Mouse (Mus musculus): ENCODE measurements around the gene Ndufa11. TPM values are rescaled to one million over a fixed set of nuclear protein-coding genes. Genes with fewer than 3 reads are reported as not detected.

Ndufa11 gene
- total RNA-seq, 2 experiments from 2014 or later = 202 to 208 TPM

DNA sequence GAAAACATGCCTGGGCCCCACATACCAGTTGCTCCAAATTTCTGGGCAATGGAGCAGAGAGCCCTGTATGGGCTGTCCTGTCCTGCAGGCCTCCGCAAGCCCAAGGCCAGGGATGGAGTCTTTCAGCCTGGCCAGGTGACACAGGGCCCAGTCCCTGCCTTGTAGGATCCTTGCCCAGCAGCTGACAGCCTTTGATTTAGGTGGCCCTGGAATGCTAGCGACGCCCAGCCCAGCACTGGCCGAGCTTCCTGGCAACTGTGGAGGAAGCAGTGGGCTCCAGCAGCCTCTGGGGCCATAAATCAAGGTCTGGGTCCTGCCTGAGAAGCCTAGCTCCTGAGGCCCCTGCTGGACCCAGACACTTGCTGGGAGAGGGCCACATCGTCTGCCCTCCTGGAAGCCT, 4.9 kb downstream of the Ndufa11 start:
- TF ChIP-seq CTCF (IDR thresholded peaks at IDR 0.05) = no peak
- H3K27ac ChIP-seq = no peak overlapping the region
- intact Hi-C loops (cut with DNase I) = no loop called here
- H3K4me3 ChIP-seq = no peak overlapping the region
- DNase-seq (ENCODE audit: extremely low spot score in 1 of 2, low spot score in 2 of 2) = no peak

DNA sequence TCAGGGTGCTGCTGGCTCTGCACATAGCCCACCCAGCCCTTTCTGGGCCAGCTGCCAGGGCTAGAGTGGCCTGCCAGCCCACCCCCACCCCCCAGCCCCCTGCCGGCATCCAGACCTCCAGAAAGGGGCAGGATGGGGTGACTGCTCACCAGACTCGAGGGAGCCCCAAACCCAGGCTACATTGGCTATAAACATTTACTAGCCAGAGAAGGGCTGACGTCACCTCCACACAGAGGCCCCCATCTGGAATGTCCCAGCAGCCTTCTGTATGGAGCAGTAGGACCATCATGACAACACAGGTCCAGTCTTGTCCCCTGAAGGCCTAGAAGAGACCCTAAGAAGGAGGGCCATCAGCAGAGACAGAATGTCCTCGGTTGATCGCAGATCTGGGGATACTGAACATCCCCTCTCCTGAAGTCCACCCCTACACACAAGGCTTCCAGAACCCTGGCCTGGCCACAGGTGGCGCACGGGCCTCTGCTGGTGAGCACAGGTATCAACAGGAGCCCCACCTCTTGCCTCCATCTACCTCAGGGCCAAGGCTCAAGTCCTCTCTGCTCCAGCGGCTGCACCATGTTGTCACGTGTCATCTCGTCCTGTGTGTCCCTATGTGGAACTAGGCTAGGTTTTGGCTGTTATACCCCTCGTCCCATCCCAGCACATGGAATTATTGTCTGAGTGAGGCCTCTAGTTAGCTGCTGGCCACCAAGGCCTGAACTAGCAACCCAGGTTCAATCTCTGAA, 6.0 kb downstream of the Ndufa11 start:
- no peak; the same call in 1 of the 2 replicates for TF ChIP-seq CTCF (IDR thresholded peaks at IDR 0.05)
- no peak for DNase-seq (ENCODE audit: extremely low spot score in 1 of 2, low spot score in 2 of 2)
- no peak overlapping the region for H3K27ac ChIP-seq
- H3K4me3 ChIP-seq = no peak overlapping the region
- intact Hi-C loops (cut with DNase I) = no loop called here

DNA sequence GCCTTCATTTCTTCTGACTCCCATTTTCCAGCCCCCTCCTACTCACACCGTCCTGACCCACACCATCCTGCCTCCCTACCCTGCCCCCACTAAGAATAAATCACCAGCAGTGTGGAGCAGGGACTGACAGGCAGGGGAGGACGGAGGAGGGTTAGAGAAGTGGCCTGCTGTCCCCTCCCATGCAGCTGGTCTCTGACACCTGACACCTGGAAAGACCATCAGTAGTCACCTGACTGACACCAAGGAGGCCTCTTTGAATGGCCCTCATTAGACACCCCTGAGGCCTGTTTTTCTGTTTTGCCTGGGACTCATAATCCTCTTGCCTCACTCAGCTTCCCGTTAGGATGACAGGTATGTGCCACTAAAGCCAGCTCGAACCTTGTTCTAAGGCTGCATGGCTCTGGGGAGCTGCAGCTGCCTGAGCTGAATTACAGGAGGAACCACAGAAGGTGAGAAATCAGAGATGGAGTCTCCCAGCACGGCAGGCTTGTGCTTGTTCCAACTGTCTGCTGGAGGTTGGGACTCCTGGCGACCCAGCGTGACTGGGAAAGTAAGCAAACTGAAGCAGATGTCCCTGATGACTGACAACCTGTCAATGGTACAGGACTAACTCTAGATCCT, 9.6 kb downstream of the Ndufa11 start:
- H3K27ac ChIP-seq = no peak overlapping the region
- no peak overlapping the region for H3K4me3 ChIP-seq
- no peak for DNase-seq (ENCODE audit: extremely low spot score in 1 of 2, low spot score in 2 of 2)
- intact Hi-C loops (cut with DNase I) = no loop called here
- no peak for TF ChIP-seq CTCF (IDR thresholded peaks at IDR 0.05)

DNA sequence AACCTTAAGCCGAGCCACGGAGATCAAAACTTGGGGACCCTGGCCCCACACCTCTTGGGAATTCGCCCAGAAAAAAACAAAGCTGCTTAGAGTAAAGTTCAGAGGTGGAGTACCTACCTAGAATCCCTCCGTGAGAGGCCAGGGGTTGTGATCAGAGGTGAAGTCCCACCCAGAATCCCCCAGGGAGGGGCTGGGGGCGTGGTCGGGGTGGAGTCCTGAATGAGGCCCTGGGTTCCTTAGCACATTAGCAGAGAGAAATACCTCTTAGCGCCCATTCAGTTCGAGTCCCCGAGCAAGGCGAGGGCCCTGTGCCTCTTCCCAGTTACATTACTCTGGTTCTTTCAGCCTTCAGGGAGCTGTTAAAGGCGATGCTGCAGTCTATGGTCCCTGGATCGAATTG, 10.1 kb downstream of the Ndufa11 start:
- TF ChIP-seq CTCF (IDR thresholded peaks at IDR 0.05) = no peak
- Histone ChIP-seq H3K27ac (no peak overlapping the region), H3K4me3 (no peak overlapping the region)
- no peak for DNase-seq (ENCODE audit: extremely low spot score in 1 of 2, low spot score in 2 of 2)
- intact Hi-C loops (cut with DNase I) = no loop called here

DNA sequence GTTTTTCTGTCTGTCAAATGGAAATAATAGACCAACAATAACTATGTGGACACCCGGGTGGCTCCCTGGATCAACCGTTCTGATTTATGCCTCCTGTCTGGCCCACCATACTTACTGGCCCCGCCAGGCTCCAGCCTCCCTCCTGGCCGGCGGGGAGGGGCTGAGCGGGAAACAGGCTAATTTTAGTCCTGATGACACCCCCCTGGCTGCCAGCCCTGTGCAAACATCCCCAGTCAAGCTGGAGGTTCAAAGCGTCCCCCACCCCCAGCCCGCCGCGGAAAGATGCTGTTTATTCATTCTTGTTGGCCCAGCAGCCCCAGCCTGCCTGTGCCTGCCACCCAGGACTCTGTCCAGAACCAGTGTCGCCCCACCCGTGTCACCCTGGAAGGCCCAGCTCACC, 10.6 kb downstream of the Ndufa11 start:
- no peak for TF ChIP-seq CTCF (IDR thresholded peaks at IDR 0.05)
- intact Hi-C loops (cut with DNase I) = no loop called here
- Histone ChIP-seq H3K4me3 (no peak overlapping the region), H3K27ac (no peak overlapping the region)
- DNase-seq (ENCODE audit: extremely low spot score in 1 of 2, low spot score in 2 of 2) = no peak

DNA sequence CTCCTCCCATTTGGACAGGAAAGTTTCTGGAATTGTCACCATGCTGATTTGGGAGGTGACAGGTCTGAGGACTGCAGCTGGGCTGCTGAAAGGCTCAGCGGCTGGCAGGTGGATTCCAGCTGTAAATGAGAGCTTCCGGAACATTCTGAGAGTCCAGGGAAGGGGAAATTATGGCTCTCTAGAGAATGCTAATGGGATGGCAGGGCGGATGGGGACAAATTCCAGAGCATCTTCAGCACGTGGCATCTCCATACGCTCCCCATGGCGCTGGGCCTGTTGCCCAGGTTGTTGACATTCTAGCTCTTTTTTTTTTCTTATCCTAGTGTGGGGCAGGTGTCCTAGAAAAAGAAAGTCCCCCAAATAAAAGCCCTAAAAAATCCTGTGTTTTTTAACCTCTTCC, 11.6 kb downstream of the Ndufa11 start:
- no peak for TF ChIP-seq CTCF (IDR thresholded peaks at IDR 0.05)
- no peak for DNase-seq (ENCODE audit: extremely low spot score in 1 of 2, low spot score in 2 of 2)
- intact Hi-C loops (cut with DNase I) = no loop called here
- H3K27ac ChIP-seq = no peak overlapping the region
- no peak overlapping the region for H3K4me3 ChIP-seq

DNA sequence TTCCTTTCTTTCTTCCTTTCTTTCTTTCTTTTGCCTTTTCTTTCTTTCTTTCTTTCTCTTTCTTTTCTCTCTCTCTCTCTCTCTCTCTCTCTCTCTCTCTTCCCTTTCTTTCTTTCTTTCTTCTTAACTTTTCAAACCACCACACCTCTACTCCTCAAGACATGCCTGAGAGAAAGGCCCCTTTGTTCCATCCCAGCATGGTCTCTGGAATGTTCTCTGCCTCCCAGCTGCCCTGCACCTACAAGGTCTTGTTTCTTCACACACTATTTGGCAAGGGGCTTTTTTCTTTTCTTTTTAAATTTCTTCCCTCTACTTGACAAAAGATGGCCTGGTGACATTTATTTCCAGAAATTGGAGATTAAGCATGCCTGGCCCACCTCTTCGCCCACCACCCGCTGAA, 12.1 kb downstream of the Ndufa11 start:
- intact Hi-C loops (cut with DNase I) = no loop called here
- DNase-seq (ENCODE audit: extremely low spot score in 1 of 2, low spot score in 2 of 2) = no peak
- Histone ChIP-seq H3K27ac (no peak overlapping the region), H3K4me3 (no peak overlapping the region)
- TF ChIP-seq CTCF (IDR thresholded peaks at IDR 0.05) = no peak

DNA sequence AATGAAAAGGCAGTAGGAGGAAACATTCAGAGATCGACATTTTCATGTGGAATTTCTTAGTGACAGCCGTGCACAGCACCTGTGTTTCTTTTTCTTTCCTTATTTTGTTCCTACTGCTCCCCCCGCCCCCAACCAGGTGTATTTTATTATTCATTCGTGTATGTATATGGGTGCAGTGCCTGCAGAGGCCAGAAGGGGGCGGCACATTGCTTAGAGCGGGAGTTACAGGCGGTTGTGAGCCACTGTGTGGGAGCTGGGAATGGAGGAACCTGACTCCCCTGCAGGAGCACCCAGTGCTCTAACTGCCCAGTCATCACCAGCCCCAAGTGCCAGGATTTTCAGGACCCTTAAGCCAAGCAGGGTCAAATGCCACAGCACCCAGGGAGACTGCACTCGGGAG, 19.0 kb downstream of the Ndufa11 start:
- intact Hi-C loops (cut with DNase I) = no loop called here
- no peak for DNase-seq (ENCODE audit: extremely low spot score in 1 of 2, low spot score in 2 of 2)
- TF ChIP-seq CTCF (IDR thresholded peaks at IDR 0.05) = peak; percentile 27
- Histone ChIP-seq H3K27ac (no peak overlapping the region), H3K4me3 (no peak overlapping the region)

DNA sequence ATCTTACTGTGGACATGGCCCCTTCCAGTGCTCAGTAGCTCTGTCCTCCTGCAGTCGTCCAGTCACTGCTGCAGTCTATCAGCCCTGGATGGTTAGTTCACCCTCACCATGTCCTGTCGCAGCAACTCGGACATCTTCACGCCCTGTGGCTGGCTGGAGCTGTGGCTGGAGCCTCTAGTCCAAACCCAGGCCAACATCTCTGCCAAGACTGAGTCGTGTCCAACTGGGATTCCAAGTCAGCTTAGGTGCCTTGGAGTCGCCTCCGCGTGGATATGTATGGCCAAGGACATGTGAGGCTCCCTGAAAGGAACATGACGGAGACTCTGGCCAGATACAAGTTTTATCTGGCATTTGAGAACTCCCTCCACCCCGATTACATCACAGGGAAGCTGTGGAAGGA, 20.7 kb downstream of the Ndufa11 start:
- no peak for TF ChIP-seq CTCF (IDR thresholded peaks at IDR 0.05)
- H3K4me3 ChIP-seq = no peak overlapping the region
- DNase-seq (ENCODE audit: extremely low spot score in 1 of 2, low spot score in 2 of 2) = no peak
- intact Hi-C loops (cut with DNase I) = no loop called here
- H3K27ac ChIP-seq = no peak overlapping the region

DNA sequence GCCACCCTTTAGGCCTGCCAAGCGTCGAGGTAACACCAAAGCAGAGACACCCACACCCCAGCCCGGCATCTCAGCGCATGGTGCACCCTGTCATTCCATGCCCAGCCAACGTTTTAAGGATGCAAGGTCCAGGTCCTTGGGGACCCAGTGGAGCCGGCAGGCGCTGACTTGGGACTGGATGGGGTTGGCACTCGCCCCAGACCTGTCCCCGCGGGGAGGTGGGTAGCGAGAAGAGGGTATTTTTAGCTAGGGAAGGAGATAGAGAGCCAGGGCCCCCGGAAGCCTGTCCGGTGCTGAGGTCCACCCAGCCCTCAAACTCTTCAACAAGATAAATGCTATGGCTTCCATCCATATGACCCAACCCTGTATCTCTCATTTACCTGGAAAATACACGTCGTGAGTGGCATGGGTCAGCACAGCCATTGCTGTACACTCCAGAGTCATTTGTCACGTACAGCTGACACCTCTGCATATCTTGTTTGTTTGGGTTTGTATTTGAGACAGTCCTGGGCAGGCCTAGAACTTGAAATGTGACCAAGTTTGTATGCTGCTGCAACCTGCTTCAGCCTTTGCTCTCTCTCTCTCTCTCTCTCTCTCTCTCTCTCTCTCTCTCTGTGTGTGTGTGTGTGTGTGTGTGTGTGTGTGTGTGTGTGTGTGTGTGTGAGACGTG, 22.7 kb downstream of the Ndufa11 start:
- no peak for DNase-seq (ENCODE audit: extremely low spot score in 1 of 2, low spot score in 2 of 2)
- TF ChIP-seq CTCF (IDR thresholded peaks at IDR 0.05) = no peak
- intact Hi-C loops (cut with DNase I) = no loop called here
- Histone ChIP-seq H3K27ac (no peak overlapping the region), H3K4me3 (no peak overlapping the region)

DNA sequence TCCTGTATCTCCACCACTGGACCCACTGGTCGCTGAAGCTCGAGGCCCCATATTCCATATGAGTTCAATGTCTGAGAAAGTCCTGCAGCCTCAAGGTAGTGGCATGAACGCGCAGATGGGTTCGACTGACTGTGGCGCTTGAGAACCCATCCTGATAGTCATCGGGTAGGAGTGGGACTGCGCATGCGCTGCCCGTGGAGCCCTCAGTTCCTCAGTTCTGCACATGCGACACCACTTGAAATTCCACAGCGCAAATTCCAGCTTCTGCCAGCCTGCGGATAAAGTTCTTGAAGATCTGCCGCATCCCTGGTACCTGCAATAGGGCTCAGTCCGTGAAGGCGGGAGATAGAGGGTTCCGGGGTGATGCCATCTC, 23.2 kb downstream of the Ndufa11 start:
- no peak overlapping the region for H3K27ac ChIP-seq
- intact Hi-C loops (cut with DNase I) = no loop called here
- no peak for TF ChIP-seq CTCF (IDR thresholded peaks at IDR 0.05)
- no peak for DNase-seq (ENCODE audit: extremely low spot score in 1 of 2, low spot score in 2 of 2)
- H3K4me3 ChIP-seq = no peak overlapping the region

DNA sequence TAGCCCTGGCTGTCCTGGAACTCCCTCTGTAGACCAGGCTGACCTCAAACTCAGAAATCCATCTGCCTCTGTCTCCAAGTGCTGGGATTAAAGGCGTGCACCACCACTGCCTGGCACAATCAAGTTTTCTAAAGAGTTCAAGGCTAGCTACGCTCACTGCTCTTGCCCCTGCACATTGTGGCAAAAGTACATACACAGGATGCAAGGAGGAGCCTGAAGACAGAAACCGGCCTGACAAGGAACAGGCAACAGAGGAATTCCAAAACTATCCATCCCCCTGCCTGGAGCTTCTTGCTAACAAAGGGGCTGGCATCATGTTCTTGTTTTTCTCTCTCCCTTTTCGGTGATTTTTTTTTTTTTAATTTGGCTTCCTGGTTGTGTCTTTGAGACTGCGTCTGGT, 26.6 kb downstream of the Ndufa11 start:
- H3K27ac ChIP-seq = no peak overlapping the region
- no peak for DNase-seq (ENCODE audit: extremely low spot score in 1 of 2, low spot score in 2 of 2)
- no peak overlapping the region for H3K4me3 ChIP-seq
- no peak for TF ChIP-seq CTCF (IDR thresholded peaks at IDR 0.05)
- intact Hi-C loops (cut with DNase I) = no loop called here
